Mouse (Mus musculus) monocyte, adult 2 months (primary cell): Measurements from ENCODE around the gene A730061H03Rik.

Experiments used
- DNase-seq, 2 experiments: peaks; one replicate each; pipeline ENCODE4 v3.0.0; 2022; ENCODE audit warnings: low spot score in 2 of 2, low read depth in 1 of 2

The A730061H03Rik gene

GRCm38 (mm10) chr14:55560202-55561073 lies at the start of gene A730061H03Rik:
A730061H03Rik (minus strand) TSS chr14:55560406.
- DNase-seq, result peak; percentile 98

- no peak for DNase-seq
Observed at GRCm38 (mm10) chr14:55608339-55608738, 48.1 kb upstream of the A730061H03Rik start.

GRCm38 (mm10) chr14:55605743-55606459 lies 45.7 kb upstream of the A730061H03Rik start:
- DNase-seq, result no peak

GRCm38 (mm10) chr14:55604823-55605222 lies 44.6 kb upstream of the A730061H03Rik start:
- DNase-seq, result no peak

- DNase-seq, result peak; percentile 83 to 93
Observed at GRCm38 (mm10) chr14:55603633-55604576, 43.7 kb upstream of the A730061H03Rik start.

GRCm38 (mm10) chr14:55603271-55603632 lies 43.0 kb upstream of the A730061H03Rik start, which contains the start of gene Irf9:
Irf9 (plus strand) TSS chr14:55603571.
- DNase-seq, result no peak

GRCm38 (mm10) chr14:55598521-55599390 lies 38.5 kb upstream of the A730061H03Rik start:
- no peak for DNase-seq

- no peak for DNase-seq
Observed at GRCm38 (mm10) chr14:55596036-55596690, 36.0 kb upstream of the A730061H03Rik start.

- DNase-seq, result no peak
Observed at GRCm38 (mm10) chr14:55592226-55592625, 32.0 kb upstream of the A730061H03Rik start.

GRCm38 (mm10) chr14:55591331-55591891 lies 31.2 kb upstream of the A730061H03Rik start, which contains the start of gene Rnf31:
Rnf31 (plus strand) TSS chr14:55591708.
- DNase-seq, result peak; percentile 88 to 91

GRCm38 (mm10) chr14:55590748-55591330 lies 30.6 kb upstream of the A730061H03Rik start, which contains the start of gene Psme2:
Psme2 (minus strand) TSS chr14:55591113.
- DNase-seq, result peak; percentile 83 to 91

- no peak for DNase-seq
Observed at GRCm38 (mm10) chr14:55589771-55590448, 29.7 kb upstream of the A730061H03Rik start.

GRCm38 (mm10) chr14:55589271-55589670 lies 29.1 kb upstream of the A730061H03Rik start:
- DNase-seq, result no peak

- no peak for DNase-seq
Observed at GRCm38 (mm10) chr14:55586149-55586548, 25.9 kb upstream of the A730061H03Rik start.

GRCm38 (mm10) chr14:55585566-55585960 lies 25.4 kb upstream of the A730061H03Rik start:
- DNase-seq, result no peak

- DNase-seq, result peak in 1 of 2 experiments; percentile 57
Observed at GRCm38 (mm10) chr14:55584702-55585565, 24.7 kb upstream of the A730061H03Rik start, which contains the start of gene Emc9. Emc9 (minus strand) TSS chr14:55585302.

GRCm38 (mm10) chr14:55584303-55584701 lies 24.1 kb upstream of the A730061H03Rik start:
- no peak for DNase-seq
